Mouse (Mus musculus) heart, embryonic 14.5 days (tissue): ENCODE results near the gene Cdc42bpa. TPM values are rescaled to one million over a fixed set of nuclear protein-coding genes. Genes with fewer than 3 reads are reported as not detected.

ENCODE experiments used
- ATAC-seq: fragments of 200-750 bp; cut with Nextera tagmentation; 2 replicates; pipeline ENCODE4 v1.8.0; 2017; ENCODE audit warnings: low read depth, moderate TSS enrichment; ENCODE audit not compliant: insufficient number of reproducible peaks, insufficient read depth, low FRiP score
- H3K27ac ChIP-seq, 2 experiments: fragments of 200-500 bp in 1 of 2; fragments of 300-500 bp in 1 of 2; sonication (generic) in 1 of 2; replicated peaks in 1 of 2; 2 replicates each; pipeline ENCODE4 v1.5.1; 2012 to 2014; ENCODE audit warnings: low read depth in 2 of 2, low read length in 2 of 2, control low read depth in 1 of 2, mild to moderate bottlenecking in 1 of 2, mixed read lengths in 1 of 2; ENCODE audit not compliant: control insufficient read depth in 1 of 2, insufficient read depth in 1 of 2
- H3K27me3 ChIP-seq: fragments of 300-500 bp; sonication (generic); 2 replicates; pipeline ENCODE4 v1.6.1; 2014; ENCODE audit warnings: mild to moderate bottlenecking, low read length, control low read depth; ENCODE audit not compliant: control insufficient read depth, insufficient read depth
- H3K36me3 ChIP-seq: fragments of 300-500 bp; sonication (generic); 2 replicates; pipeline ENCODE4 v1.6.1; 2014; ENCODE audit warnings: mild to moderate bottlenecking, control low read depth, low read length, mixed read lengths; ENCODE audit not compliant: control insufficient read depth, insufficient read depth
- H3K4me1 ChIP-seq, 2 experiments: fragments of 200-500 bp in 1 of 2; fragments of 300-500 bp in 1 of 2; sonication (generic) in 1 of 2; 2 replicates each; pipeline ENCODE4 v1.6.1; 2012 to 2014; ENCODE audit warnings: low read length in 2 of 2, control low read depth in 1 of 2, mixed read lengths in 1 of 2; ENCODE audit not compliant: control insufficient read depth in 2 of 2, insufficient read depth in 2 of 2
- H3K4me2 ChIP-seq: fragments of 300-500 bp; sonication (generic); 2 replicates; pipeline ENCODE4 v1.6.1; 2014; ENCODE audit warnings: mild to moderate bottlenecking, low read length
- H3K4me3 ChIP-seq, 2 experiments: fragments of 200-500 bp in 1 of 2; fragments of 300-500 bp in 1 of 2; sonication (generic) in 1 of 2; 2 replicates each; pipeline ENCODE4 v1.5.1; 2012 to 2014; ENCODE audit warnings: low read length in 2 of 2, mild to moderate bottlenecking in 2 of 2, control low read depth in 1 of 2, low read depth in 1 of 2, moderate library complexity in 1 of 2; ENCODE audit not compliant: control insufficient read depth in 1 of 2, insufficient read depth in 1 of 2
- H3K9ac ChIP-seq: fragments of 300-500 bp; sonication (generic); 2 replicates; pipeline ENCODE4 v1.6.1; 2014; ENCODE audit warnings: mild to moderate bottlenecking, low read length
- H3K9me3 ChIP-seq: fragments of 300-500 bp; sonication (generic); 2 replicates; pipeline ENCODE4 v1.6.1; 2016; ENCODE audit warnings: low read length, control low read depth; ENCODE audit not compliant: control insufficient read depth
- WGBS: fragments of 180-500 bp; shearing (Covaris S2); extraction: QIAGEN DNeasy Blood & Tissue Kit; methylation state at CpG from one replicate; pipeline ENCODE4 v1.1.7; 2014; 5-methylcytosine and 5-hydroxymethylcytosine counted together
- polyA plus RNA-seq: library from polyadenylated mRNA; unstranded; fragments of >200 nt; fragmentation: Nextera tagmentation; extraction: Ambion mirVana; gene quantifications from 2 replicates; pipeline ENCODE4 v1.2.1, GENCODE M21; 2014

Gene Cdc42bpa
- polyA plus RNA-seq: 14.6 and 14.9 TPM in 2 replicates

DNA sequence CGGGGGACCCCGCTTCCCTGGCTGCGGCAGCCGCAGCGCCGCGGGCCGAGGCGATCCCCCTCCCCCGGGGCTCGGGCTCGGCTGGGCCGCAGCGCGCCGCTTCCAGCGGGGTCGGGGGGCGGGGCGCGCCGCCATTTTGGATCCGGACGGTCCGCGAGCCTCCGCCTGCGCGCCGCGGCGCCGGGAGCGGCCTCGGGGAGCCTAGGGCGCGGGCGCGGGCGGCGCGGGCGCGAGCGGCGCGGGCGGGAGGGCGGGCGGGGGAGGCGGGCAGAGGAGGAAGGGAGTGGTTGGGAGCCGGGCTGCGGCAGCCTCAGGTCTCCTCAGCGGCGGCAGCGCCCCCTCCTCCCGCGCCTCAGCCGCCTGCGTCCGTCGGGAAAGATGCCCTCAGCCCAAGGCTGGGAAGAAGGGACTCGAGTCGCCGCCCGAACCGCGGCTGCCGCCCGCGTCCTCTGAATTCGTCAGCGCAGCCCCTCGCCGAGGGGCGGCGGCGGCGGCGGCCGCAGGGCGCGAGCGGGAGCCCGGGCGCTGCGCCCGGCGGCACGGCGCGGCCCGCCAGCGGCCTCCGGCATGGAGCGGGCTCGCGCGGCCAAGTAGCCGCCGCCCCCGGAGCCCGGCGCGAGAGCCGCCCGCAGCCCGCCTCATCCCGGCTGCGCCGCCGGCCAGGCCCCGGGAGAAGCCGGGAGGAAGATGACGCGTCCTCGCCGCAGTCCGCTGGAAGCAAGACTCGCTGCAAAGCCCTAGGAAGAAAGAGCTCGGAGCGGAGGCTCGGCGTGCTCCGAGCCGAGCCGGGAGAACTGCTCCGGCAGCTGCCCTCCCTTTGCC lies at the start of gene Cdc42bpa:
TSS of gene Cdc42bpa (plus strand) at position 752 of the 822 bp plus-strand sequence.
- ATAC-seq: peak; percentile 91
- H3K9me3 ChIP-seq: no peaks in the 10 kb centered on the region
- H3K9ac ChIP-seq: peak within 1 kb of the TSS; percentile 96
- no peaks in the 10 kb centered on the region for H3K27me3 ChIP-seq
- H3K4me3 ChIP-seq: peak within 1 kb of the TSS; percentile 88 to 99
- peaks cover 4 to 17% of the 10 kb centered on the region in 2 experiments for H3K4me1 ChIP-seq
- peak within 1 kb of the TSS; percentile 93 for H3K4me2 ChIP-seq
- H3K36me3 ChIP-seq: no peaks in the 10 kb centered on the region
- WGBS: under 1% methylated on average over 80 of the region's 128 CpGs
- peak within 1 kb of the TSS; percentile 92 to 96 for H3K27ac ChIP-seq

DNA sequence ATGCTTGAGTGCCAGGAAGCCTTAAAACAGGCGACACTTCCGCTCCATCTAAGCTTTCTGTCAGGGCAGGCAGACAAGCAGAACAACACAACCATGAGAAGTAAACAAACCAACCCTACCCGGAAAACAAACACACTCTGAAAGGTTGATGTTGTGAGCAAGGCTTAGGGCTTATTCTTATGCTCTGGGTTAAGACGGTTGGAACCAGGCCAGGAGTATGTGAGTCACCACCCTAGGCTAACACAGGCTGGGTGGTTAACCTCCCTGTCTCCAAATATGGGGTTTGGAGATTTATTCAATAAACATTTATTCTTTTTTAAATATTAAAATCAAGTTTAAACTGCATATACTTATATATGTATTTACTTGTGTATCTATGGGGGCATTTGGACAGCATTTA lies 46.8 kb upstream of the Cdc42bpa start:
- Histone ChIP-seq H3K9me3 (no peaks in the 10 kb centered on the region), H3K36me3 (no peaks in the 10 kb centered on the region), H3K4me3 (no peak overlapping the region), H3K4me1 (peaks cover 0 to 2% of the 10 kb centered on the region in 2 experiments; a peak in 1 of 4 replicates), H3K9ac (no peak overlapping the region), H3K27ac (no peak overlapping the region), H3K4me2 (no peak overlapping the region), H3K27me3 (no peaks in the 10 kb centered on the region)
- 62% methylated on average over 4 of the region's 4 CpGs for WGBS
- ATAC-seq: no peak

DNA sequence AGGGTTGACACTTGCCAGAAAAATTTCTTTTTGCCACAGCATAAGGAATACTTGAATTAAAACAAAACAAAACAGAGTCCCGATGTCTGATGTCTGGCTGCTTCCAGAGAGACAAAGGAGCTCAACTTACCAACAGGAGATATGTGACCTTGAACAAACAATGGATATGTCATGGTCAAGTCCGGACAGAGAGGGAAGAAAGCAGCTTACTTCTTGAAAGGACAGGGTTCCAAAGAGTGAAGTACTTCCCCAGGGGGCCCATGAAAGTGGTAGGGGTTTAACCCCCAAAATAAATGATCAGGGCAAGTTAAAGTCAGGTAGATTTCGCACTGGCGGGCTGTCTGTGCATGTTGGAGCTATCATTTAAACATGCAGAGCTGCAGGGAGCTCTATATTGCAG lies 43.2 kb upstream of the Cdc42bpa start:
- Histone ChIP-seq H3K9me3 (no peaks in the 10 kb centered on the region), H3K4me3 (no peak overlapping the region), H3K27ac (no peak overlapping the region), H3K4me1 (peaks cover 0 to 2% of the 10 kb centered on the region in 2 experiments; a peak in 1 of 4 replicates), H3K4me2 (no peak overlapping the region), H3K36me3 (no peaks in the 10 kb centered on the region), H3K27me3 (no peaks in the 10 kb centered on the region), H3K9ac (no peak overlapping the region)
- no peak for ATAC-seq
- 66% methylated on average over 4 of the region's 4 CpGs for WGBS

DNA sequence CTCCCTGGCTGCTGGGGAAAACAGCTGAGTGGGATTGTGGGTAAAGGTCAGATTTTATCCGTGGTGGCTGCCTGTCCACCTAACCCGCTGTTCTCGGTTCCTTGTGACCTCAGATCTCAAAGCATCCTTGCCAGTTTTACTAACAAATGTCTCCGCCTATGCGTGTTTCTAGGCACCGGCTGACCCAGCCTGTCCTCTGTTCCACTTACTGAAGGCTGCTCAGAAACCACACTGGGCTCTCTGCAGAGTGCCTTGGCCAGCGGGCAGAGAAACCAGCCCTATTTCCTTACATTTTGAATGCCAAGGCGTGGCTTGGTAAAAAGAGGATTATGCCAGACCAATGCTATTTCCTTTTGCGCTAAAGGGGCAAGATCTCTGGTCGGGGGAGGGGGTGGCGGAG lies 42.8 kb upstream of the Cdc42bpa start:
- 79% methylated on average over 11 of the region's 11 CpGs for WGBS
- no peak for ATAC-seq
- H3K36me3 ChIP-seq: no peaks in the 10 kb centered on the region
- no peak overlapping the region for H3K4me2 ChIP-seq
- H3K27me3 ChIP-seq: no peaks in the 10 kb centered on the region
- H3K4me3 ChIP-seq: no peak overlapping the region
- no peaks in the 10 kb centered on the region for H3K9me3 ChIP-seq
- no peak overlapping the region for H3K27ac ChIP-seq
- no peak overlapping the region for H3K9ac ChIP-seq
- H3K4me1 ChIP-seq: peaks cover 0 to 2% of the 10 kb centered on the region in 2 experiments; a peak in 1 of 4 replicates

DNA sequence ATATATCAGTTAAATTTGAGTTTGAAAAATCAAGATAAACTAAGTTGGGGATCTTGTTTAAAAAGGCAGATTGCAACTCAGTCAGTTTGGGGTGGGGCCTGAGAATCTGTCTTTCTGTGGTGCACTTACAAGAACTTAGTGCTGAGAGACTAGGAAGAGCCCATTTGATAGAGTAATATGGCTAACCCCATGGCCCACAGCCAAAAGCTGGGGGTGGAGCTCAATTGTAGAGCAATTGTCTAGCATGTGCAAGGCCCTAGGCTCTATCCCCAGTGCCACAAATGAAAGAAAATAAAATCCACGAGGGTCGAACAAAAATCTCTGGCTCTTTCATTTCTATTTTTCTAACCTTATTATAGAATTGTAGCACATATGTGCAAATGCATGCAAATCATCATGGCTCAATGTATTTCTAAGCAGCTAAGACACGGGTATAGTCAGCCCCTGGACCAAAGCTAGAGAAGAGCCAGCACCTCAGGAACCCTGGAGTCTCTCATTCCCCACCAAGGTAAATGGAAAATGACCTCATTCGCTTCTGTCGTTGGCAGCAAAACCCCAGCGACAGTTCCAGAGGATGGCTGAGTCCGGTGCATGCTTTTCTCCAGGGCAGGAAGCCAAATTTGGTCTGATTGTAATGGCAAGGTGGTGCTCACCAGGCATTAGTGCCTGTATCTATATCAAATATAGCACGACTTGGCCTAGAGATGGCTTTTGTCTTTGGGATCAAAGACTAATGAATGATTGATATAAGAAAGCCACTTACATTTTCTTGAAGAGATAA lies 40.4 kb upstream of the Cdc42bpa start:
- WGBS: 57% methylated on average over 8 of the region's 8 CpGs
- no peak for ATAC-seq
- Histone ChIP-seq H3K4me3 (no peak overlapping the region), H3K27ac (no peak overlapping the region), H3K36me3 (no peaks in the 10 kb centered on the region), H3K4me1 (no peaks in the 10 kb centered on the region), H3K27me3 (no peaks in the 10 kb centered on the region), H3K4me2 (no peak overlapping the region), H3K9ac (no peak overlapping the region), H3K9me3 (no peaks in the 10 kb centered on the region)

DNA sequence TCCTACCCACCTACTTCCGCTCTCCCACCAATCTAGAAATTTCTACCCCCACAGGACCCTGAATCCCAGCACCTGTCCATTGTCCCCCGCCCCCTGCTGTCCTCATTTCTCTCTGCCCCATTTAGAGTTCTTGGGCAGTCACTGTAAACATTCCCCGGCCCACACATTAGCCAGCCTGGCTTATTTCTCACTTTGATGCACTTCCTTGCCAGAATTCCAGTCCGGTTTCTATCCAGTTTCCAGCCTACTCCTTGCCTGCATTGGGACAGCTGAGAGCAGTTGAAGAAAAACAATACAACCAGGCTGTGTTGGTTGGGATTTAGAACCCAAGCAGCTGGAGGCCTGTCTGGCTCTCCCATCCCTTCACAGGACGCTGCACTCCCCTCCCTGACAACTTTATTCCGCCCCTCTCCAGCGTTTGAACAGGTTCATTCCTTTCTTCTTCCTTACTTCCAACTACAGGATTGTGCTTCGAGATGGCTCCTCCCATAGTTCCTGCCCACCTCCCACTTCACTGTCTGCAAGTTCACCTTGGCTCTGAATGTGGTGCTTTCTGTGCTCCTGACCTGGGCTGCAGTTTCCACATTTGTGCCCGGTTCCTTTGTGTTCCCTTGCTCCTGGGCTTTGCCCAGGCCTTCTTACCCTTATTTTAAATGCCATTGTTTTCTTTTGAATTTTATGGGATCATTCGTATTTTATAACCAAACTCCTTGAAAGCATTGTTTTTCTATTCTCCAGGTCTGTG lies 36.4 kb upstream of the Cdc42bpa start:
- H3K36me3 ChIP-seq: no peaks in the 10 kb centered on the region
- no peaks in the 10 kb centered on the region for H3K9me3 ChIP-seq
- no peak overlapping the region for H3K4me2 ChIP-seq
- 64% methylated on average over 10 of the region's 10 CpGs for WGBS
- no peaks in the 10 kb centered on the region for H3K27me3 ChIP-seq
- no peak overlapping the region for H3K4me3 ChIP-seq
- H3K9ac ChIP-seq: no peak overlapping the region
- ATAC-seq: no peak
- H3K4me1 ChIP-seq: no peaks in the 10 kb centered on the region
- H3K27ac ChIP-seq: no peak overlapping the region

DNA sequence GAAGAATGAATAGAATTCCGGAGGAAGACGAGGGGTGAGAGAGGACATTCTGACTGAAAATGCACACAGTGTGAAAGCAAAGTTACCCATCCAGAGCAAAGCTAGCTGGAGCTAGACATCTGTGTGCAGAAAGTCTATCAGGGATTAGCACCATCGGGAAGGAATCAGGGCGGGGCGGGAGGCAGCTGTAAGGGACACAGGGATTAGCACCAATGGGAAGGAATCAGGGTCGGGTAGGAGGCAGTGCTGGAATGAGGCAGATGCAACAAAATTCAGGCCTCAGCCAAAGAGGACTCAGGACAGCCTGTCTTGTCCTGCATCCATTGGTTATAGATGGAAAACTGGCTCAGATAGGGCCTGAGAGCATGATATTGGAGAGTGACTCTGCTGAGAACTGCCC lies 34.0 kb upstream of the Cdc42bpa start:
- Histone ChIP-seq H3K36me3 (no peaks in the 10 kb centered on the region), H3K9me3 (no peaks in the 10 kb centered on the region), H3K27me3 (no peaks in the 10 kb centered on the region), H3K9ac (no peak overlapping the region), H3K4me3 (no peak overlapping the region), H3K27ac (no peak overlapping the region), H3K4me2 (no peak overlapping the region), H3K4me1 (peaks cover 0 to 2% of the 10 kb centered on the region in 2 experiments; a peak in 1 of 4 replicates)
- WGBS: 68% methylated on average over 6 of the region's 6 CpGs
- ATAC-seq: no peak
